Mouse (Mus musculus): ENCODE measurements around the gene Mlxip.

The Mlxip gene

DNA sequence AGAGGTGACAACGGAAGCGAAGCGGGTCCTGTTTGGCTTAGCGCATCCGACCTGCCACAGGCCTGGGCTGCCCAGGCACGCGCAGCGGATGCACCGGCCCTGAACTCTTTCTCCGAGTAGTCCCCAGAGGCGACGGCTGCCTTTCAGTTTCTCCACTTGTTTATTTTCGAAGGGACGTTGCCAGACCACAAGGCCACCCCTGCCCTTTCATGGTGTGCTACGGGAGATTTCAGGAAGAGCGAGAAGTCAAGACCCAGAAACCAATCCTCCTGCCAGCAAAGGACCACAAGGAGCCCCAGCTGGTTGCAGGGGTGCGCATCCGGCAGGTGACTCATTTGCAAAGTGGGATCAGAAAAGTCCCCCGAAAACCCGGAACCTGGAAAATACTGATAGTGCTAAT is 12.6 kb upstream of the Mlxip start:
- DNase-seq (ENCODE audit: low read depth) = no peak

DNA sequence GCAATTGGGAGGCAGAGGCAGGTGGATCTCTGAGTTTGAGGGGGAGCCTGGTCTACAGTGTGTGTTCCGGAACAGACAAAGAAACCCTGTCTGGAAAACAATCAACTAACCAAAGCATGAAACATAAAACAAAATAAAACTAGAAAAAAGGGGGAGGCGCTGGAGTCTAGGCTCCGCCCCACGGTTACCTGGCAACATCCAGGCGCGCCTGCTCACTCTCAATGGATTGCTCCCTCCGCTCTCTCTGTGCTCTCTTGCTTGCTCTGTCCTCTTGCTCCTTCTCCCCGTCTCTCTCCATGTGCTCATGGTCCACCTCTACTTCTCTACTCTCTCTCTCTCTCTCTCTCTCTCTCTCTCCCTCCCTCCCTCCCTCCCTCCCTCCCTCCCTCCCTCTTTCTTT is 11.9 kb upstream of the Mlxip start:
- DNase-seq (ENCODE audit: low read depth) = no peak

GRCm38 (mm10) chr5:123388452-123388851 is 6.1 kb upstream of the Mlxip start:
- DNase-seq (ENCODE audit: low read depth) = no peak

- no peak for DNase-seq (ENCODE audit: low read depth)
Measured at GRCm38 (mm10) chr5:123390536-123391441, 3.8 kb upstream of the Mlxip start.

DNA sequence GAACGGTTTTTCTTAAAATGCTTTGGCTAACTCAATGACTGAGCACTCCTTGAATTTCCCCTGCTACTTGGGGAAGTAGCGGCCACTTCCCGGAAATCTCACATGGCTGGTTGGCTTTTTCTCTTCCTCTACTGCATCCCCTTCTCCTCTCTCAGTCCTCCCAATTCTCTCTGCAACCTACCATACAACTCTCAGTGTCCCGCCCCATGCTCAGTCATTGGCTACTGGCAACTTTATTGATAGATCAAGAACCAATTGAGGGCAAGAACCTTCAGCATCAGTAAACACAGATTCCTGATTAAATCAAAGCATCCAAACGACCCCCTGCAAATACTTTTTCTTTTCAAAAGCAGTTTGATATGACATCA is 3.2 kb upstream of the Mlxip start:
- DNase-seq (ENCODE audit: low read depth) = peak; percentile 57

- DNase-seq (ENCODE audit: low read depth) = no peak
Measured at GRCm38 (mm10) chr5:123393786-123394302, 754 bp upstream of the Mlxip start.

DNA sequence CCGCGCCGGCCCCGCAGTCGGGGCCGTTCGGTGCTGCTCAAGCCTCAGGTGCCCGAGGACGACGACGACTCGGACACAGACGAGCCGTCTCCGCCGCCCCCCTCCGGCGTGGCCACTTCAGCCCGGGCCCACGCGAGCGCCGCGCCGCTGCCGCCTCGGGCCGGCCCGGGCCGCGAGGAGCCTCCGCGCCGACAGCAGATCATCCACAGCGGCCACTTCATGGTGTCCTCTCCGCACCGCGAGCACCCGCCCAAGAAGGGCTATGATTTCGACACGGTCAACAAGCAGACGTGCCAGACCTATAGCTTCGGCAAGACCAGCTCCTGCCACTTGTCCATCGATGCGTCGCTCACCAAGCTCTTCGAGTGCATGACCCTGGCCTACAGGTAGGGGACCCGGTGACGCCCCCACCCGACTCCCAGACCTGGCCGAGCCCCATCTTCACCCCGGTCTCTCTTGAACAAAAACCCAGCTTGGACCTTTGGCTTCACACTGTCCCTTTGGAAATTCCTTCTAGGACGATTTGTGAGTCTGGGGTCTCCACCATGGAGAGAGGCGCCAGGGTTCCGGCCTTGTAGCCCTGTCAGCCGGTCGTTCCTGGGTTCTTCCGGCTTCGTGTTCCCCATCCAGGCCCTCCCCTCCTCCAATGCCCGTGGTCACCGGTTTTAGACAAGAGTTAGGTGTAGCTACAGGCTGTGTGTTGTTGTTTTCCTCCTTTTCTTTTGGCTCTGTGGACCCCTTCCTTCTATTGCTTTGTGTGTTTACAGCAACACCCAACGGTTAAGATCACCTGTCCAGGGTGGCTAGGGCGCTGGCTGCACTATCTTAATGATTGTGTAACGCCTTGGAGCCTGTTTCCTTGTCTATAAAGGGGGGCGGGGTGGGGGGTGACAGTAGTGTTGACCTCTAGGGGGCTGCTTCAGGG is 621 bp downstream of the Mlxip start:
- DNase-seq (ENCODE audit: low read depth) = peak; percentile 62

DNA sequence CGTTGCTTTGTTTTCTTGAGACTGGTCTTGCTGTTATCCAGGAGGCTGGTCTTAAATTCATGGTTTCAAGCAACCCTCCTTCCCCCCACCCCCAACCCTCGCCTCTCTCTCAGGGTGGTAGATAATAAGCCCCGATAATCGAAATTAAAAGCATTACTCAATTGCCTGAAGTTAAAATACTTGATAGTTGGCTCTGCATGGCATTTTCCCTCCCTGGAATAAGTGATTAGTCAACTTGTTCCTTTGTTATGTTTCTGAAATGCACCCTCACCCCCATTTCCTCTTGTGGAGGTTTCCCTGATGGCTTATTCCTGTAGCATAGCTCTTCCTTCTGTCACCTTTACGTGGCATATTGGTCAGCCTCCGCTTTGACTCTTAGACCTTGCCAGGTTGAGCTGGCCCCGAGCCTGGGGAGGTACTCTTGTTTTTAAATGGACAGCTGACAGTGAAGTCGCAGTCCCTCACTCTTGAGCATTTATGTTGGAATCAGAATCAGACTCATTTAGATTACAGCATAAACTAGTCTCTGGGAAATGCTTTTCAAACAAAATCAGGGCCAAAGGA is 2.4 kb downstream of the Mlxip start:
- peak; percentile 30 for DNase-seq (ENCODE audit: low read depth)

DNA sequence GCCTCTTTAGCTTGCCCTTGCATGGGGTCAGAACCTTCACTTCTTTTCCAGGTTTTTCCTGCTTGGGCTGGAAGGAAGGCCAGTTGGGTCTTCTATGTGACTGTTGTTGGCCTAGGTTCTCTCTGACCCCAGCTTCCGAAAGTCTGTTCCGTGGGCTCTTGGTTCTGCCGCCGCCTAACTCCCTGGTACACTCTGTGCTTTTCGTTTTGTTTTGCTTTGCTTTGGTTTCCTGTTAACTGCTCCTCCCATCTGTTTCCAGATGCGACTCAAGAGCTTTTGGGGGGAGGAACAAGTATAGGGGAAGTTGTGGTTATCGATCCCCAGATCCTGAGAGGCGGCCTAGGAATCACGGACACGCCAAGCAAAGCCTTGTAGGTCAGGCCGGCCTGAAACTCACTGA is 3.2 kb downstream of the Mlxip start:
- DNase-seq (ENCODE audit: low read depth) = peak; percentile 52

GRCm38 (mm10) chr5:123398856-123399498 is 4.4 kb downstream of the Mlxip start:
- peak; percentile 27 for DNase-seq (ENCODE audit: low read depth)

GRCm38 (mm10) chr5:123404480-123404879 is 9.9 kb downstream of the Mlxip start:
- DNase-seq (ENCODE audit: low read depth) = no peak

- no peak for DNase-seq (ENCODE audit: low read depth)
Measured at GRCm38 (mm10) chr5:123406952-123407351, 12.4 kb downstream of the Mlxip start.

GRCm38 (mm10) chr5:123408176-123408575 is 13.6 kb downstream of the Mlxip start:
- DNase-seq (ENCODE audit: low read depth) = no peak

GRCm38 (mm10) chr5:123412193-123412592 is 17.6 kb downstream of the Mlxip start:
- no peak for DNase-seq (ENCODE audit: low read depth)

- no peak for DNase-seq (ENCODE audit: low read depth)
Measured at GRCm38 (mm10) chr5:123413866-123414363, 19.3 kb downstream of the Mlxip start.

DNA sequence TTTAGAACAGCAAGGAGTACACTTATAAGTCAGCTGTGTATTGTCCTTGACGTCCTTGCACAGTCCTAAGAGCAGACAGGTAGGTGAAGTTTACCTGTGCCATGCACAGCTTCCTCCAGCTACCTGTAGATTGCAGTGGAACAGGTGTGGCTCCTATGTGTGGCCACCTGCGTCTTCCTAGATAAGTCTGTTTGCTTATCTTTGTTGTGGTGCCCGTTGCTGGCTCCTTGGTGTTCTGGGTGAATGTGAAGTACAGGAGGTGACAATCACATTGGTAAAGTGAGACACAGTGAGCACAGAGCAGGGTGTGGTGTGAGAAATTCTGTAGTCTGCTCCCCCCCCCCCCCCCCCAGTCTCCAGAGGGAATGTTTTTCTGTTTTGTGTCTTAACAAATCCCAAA is 21.6 kb downstream of the Mlxip start:
- DNase-seq (ENCODE audit: low read depth) = no peak

GRCm38 (mm10) chr5:123416566-123417518 is 22.2 kb downstream of the Mlxip start:
- no peak for DNase-seq (ENCODE audit: low read depth)

GRCm38 (mm10) chr5:123423885-123424284 is 29.3 kb downstream of the Mlxip start:
- DNase-seq (ENCODE audit: low read depth) = no peak

DNA sequence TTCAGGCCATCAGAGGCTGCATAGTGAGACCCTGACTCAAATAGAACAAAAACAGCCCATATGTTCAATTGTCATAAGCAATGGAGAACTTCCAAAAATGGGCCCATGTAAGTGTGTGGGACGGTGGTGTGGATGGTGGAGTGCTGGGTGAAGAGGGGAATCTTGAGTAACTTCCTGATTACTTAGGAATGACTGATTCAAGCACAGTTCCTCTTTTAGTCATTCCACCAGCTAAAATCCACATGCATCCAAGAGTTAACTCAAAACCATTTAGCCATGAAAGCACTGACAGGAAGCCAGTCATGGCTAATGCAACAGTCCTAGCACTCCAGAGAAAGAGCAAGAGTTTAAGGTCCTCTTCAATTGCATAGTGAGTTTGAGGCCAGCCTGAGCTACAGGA is 33.0 kb downstream of the Mlxip start:
- DNase-seq (ENCODE audit: low read depth) = no peak

GRCm38 (mm10) chr5:123431524-123432304 is 37.1 kb downstream of the Mlxip start:
- no peak for DNase-seq (ENCODE audit: low read depth)

All from naive thymus-derived CD4-positive, alpha-beta T cell, adult 2 months (primary cell).